Mouse (Mus musculus) thymus, adult 2 months (tissue): ENCODE results near the gene Grap2.

Experiments
- CTCF ChIP-seq: fragments of 200-500 bp; IDR thresholded peaks from 2 replicates; pipeline ENCODE4 v1.5.1; 2012; ENCODE audit warnings: mild to moderate bottlenecking, control low read depth, low read length, moderate library complexity, borderline replicate concordance; ENCODE audit not compliant: control insufficient read depth, poor library complexity, insufficient read depth; ENCODE audit errors: extremely low read depth
- POLR2A ChIP-seq: fragments of 200-500 bp; IDR thresholded peaks from 2 replicates; pipeline ENCODE4 v1.6.1; 2012; ENCODE audit warnings: mild to moderate bottlenecking, low read length, control low read depth, moderate library complexity; ENCODE audit not compliant: control insufficient read depth, poor library complexity, insufficient read depth; ENCODE audit errors: extremely low read depth

DNA sequence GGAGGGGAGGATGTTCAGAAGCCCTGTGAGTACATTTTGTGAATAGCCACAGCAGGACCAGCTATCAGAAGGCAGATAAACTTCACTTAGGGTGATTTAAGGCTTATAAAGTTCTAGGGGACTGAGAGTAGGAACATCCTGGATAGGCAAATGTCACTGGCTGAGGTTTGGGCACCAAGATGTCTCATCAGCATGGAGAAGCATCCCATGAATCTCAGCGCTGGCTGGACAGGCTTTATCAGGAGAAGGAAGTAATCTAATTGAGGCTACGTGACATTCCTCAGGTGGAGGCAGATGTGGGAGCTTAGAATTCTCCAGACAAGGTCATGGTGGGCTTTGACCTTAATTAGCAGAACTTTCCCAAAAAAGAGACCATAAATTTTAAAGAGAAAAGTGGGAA lies 16.4 kb upstream of the Grap2 start:
- TF ChIP-seq CTCF (no peak), POLR2A (no peak)
